Mouse (Mus musculus): Measurements from ENCODE around the gene Psat1. TPM values are rescaled to one million over a fixed set of nuclear protein-coding genes. Genes with fewer than 3 reads are reported as not detected.
A peak's percentile ranks its signal among the peaks of the same experiment; 100 is the strongest.

Gene Psat1
- polyA plus RNA-seq, 1 experiment from 2014 or later = 75.1 TPM

- no peaks in the 10 kb centered on the region for H3K9me3 ChIP-seq
- H3K4me1 ChIP-seq = peaks cover 25% of the 10 kb centered on the region
- peak overlapping the region; percentile 79 for H3K4me2 ChIP-seq
- H3K27ac ChIP-seq = no peak overlapping the region
- WGBS = 33% methylated on average over 9 of the region's 9 CpGs
- peaks cover 8% of the 10 kb centered on the region for H3K36me3 ChIP-seq
- H3K4me3 ChIP-seq = peak overlapping the region; percentile 61
- H3K27me3 ChIP-seq = no peaks in the 10 kb centered on the region
- ATAC-seq (ENCODE audit: insufficient number of reproducible peaks, insufficient read depth, low FRiP score, low TSS enrichment, low read depth) = no peak
- H3K9ac ChIP-seq = peak overlapping the region; percentile 71; the same call in 1 of the 2 replicates
Measured at GRCm38 (mm10) chr19:15923426-15923825, 23.7 kb downstream of the Psat1 start.

GRCm38 (mm10) chr19:15919336-15919735 is 27.8 kb downstream of the Psat1 start:
- H3K27ac ChIP-seq = no peak overlapping the region
- peaks cover 13% of the 10 kb centered on the region for H3K4me1 ChIP-seq
- no peak overlapping the region for H3K9ac ChIP-seq
- H3K4me2 ChIP-seq = no peak overlapping the region
- no peaks in the 10 kb centered on the region for H3K27me3 ChIP-seq
- WGBS = 92% methylated on average over 7 of the region's 7 CpGs
- no peak overlapping the region for H3K4me3 ChIP-seq
- no peaks in the 10 kb centered on the region for H3K9me3 ChIP-seq
- ATAC-seq (ENCODE audit: insufficient number of reproducible peaks, insufficient read depth, low FRiP score, low TSS enrichment, low read depth) = no peak
- H3K36me3 ChIP-seq = peaks cover 36% of the 10 kb centered on the region

GRCm38 (mm10) chr19:15918111-15918510 is 29.0 kb downstream of the Psat1 start:
- Histone ChIP-seq H3K36me3 (peaks cover 48% of the 10 kb centered on the region), H3K4me3 (no peak overlapping the region), H3K27me3 (no peaks in the 10 kb centered on the region), H3K9ac (no peak overlapping the region), H3K9me3 (no peaks in the 10 kb centered on the region), H3K4me2 (no peak overlapping the region), H3K27ac (no peak overlapping the region), H3K4me1 (peaks cover 1% of the 10 kb centered on the region; the same call in 1 of the 2 replicates)
- WGBS = 93% methylated on average over 7 of the region's 7 CpGs
- ATAC-seq (ENCODE audit: insufficient number of reproducible peaks, insufficient read depth, low FRiP score, low TSS enrichment, low read depth) = no peak

- 90% methylated on average over 9 of the region's 9 CpGs for WGBS
- no peaks in the 10 kb centered on the region for H3K27me3 ChIP-seq
- peaks cover 68% of the 10 kb centered on the region for H3K36me3 ChIP-seq
- no peak overlapping the region for H3K27ac ChIP-seq
- H3K9me3 ChIP-seq = no peaks in the 10 kb centered on the region
- H3K4me2 ChIP-seq = no peak overlapping the region
- H3K4me1 ChIP-seq = no peaks in the 10 kb centered on the region
- H3K9ac ChIP-seq = no peak overlapping the region
- ATAC-seq (ENCODE audit: insufficient number of reproducible peaks, insufficient read depth, low FRiP score, low TSS enrichment, low read depth) = no peak
- H3K4me3 ChIP-seq = no peak overlapping the region
Measured at GRCm38 (mm10) chr19:15913249-15913997, 33.7 kb downstream of the Psat1 start.

- Histone ChIP-seq H3K27ac (no peak overlapping the region), H3K36me3 (peaks cover 70% of the 10 kb centered on the region), H3K9ac (no peak overlapping the region), H3K9me3 (no peaks in the 10 kb centered on the region), H3K4me2 (no peak overlapping the region), H3K27me3 (no peaks in the 10 kb centered on the region), H3K4me1 (no peaks in the 10 kb centered on the region), H3K4me3 (no peak overlapping the region)
- 89% methylated on average over 5 of the region's 5 CpGs for WGBS
- ATAC-seq (ENCODE audit: insufficient number of reproducible peaks, insufficient read depth, low FRiP score, low TSS enrichment, low read depth) = no peak
Measured at GRCm38 (mm10) chr19:15911441-15911840, 35.7 kb downstream of the Psat1 start.

- H3K27ac ChIP-seq = no peak overlapping the region
- H3K4me1 ChIP-seq = no peaks in the 10 kb centered on the region
- no peak for ATAC-seq (ENCODE audit: insufficient number of reproducible peaks, insufficient read depth, low FRiP score, low TSS enrichment, low read depth)
- H3K4me3 ChIP-seq = no peak overlapping the region
- H3K9ac ChIP-seq = no peak overlapping the region
- no peaks in the 10 kb centered on the region for H3K27me3 ChIP-seq
- no peaks in the 10 kb centered on the region for H3K9me3 ChIP-seq
- H3K36me3 ChIP-seq = peaks cover 71% of the 10 kb centered on the region
- no peak overlapping the region for H3K4me2 ChIP-seq
- 91% methylated on average over 3 of the region's 3 CpGs for whole genome bisulfite sequencing
Measured at GRCm38 (mm10) chr19:15910987-15911386, 36.1 kb downstream of the Psat1 start.

GRCm38 (mm10) chr19:15910488-15910887 is 36.6 kb downstream of the Psat1 start:
- H3K4me3 ChIP-seq = no peak overlapping the region
- H3K27me3 ChIP-seq = no peaks in the 10 kb centered on the region
- ATAC-seq (ENCODE audit: insufficient number of reproducible peaks, insufficient read depth, low FRiP score, low TSS enrichment, low read depth) = no peak
- WGBS = 82% methylated on average over 1 of the region's 1 CpGs
- H3K9me3 ChIP-seq = no peaks in the 10 kb centered on the region
- peaks cover 76% of the 10 kb centered on the region for H3K36me3 ChIP-seq
- H3K9ac ChIP-seq = no peak overlapping the region
- H3K4me2 ChIP-seq = no peak overlapping the region
- no peaks in the 10 kb centered on the region for H3K4me1 ChIP-seq
- H3K27ac ChIP-seq = no peak overlapping the region

GRCm38 (mm10) chr19:15908016-15908415 is 39.1 kb downstream of the Psat1 start:
- Histone ChIP-seq H3K4me3 (no peak overlapping the region), H3K4me2 (no peak overlapping the region), H3K9me3 (no peaks in the 10 kb centered on the region), H3K9ac (no peak overlapping the region), H3K36me3 (peaks cover 57% of the 10 kb centered on the region), H3K27ac (no peak overlapping the region), H3K4me1 (peaks cover 14% of the 10 kb centered on the region), H3K27me3 (no peaks in the 10 kb centered on the region)
- no peak for ATAC-seq (ENCODE audit: insufficient number of reproducible peaks, insufficient read depth, low FRiP score, low TSS enrichment, low read depth)
- 86% methylated on average over 5 of the region's 5 CpGs for WGBS

- H3K4me3 ChIP-seq = no peak overlapping the region
- H3K9ac ChIP-seq = no peak overlapping the region
- no peak for ATAC-seq (ENCODE audit: insufficient number of reproducible peaks, insufficient read depth, low FRiP score, low TSS enrichment, low read depth)
- WGBS = 75% methylated on average over 4 of the region's 4 CpGs
- H3K4me2 ChIP-seq = no peak overlapping the region
- peaks cover 42% of the 10 kb centered on the region for H3K36me3 ChIP-seq
- H3K27me3 ChIP-seq = no peaks in the 10 kb centered on the region
- H3K27ac ChIP-seq = no peak overlapping the region
- H3K9me3 ChIP-seq = no peaks in the 10 kb centered on the region
- H3K4me1 ChIP-seq = peaks cover 14% of the 10 kb centered on the region
Measured at GRCm38 (mm10) chr19:15904734-15905133, 42.4 kb downstream of the Psat1 start.

GRCm38 (mm10) chr19:15903508-15904480 is 43.3 kb downstream of the Psat1 start:
- 41% methylated on average over 20 of the region's 20 CpGs for WGBS

GRCm38 (mm10) chr19:15895681-15896080 is 51.5 kb downstream of the Psat1 start:
- no peaks in the 10 kb centered on the region for H3K27me3 ChIP-seq
- no peaks in the 10 kb centered on the region for H3K36me3 ChIP-seq
- no peak overlapping the region for H3K9ac ChIP-seq
- no peak overlapping the region for H3K4me2 ChIP-seq
- ATAC-seq (ENCODE audit: insufficient number of reproducible peaks, insufficient read depth, low FRiP score, low TSS enrichment, low read depth) = no peak
- H3K9me3 ChIP-seq = no peaks in the 10 kb centered on the region
- WGBS = 85% methylated on average over 3 of the region's 3 CpGs
- H3K4me1 ChIP-seq = no peaks in the 10 kb centered on the region
- no peak overlapping the region for H3K27ac ChIP-seq
- H3K4me3 ChIP-seq = no peak overlapping the region

More at GRCm38 (mm10) chr19:15903508-15904480, 43.3 kb downstream of the Psat1 start:
- Histone ChIP-seq H3K4me2 (no peak overlapping the region; the same call in 1 of the 2 replicates), H3K27ac (0 out of 2 replicates have a peak overlapping the region, but pooled peaks have one; percentile 7), H3K27me3 (no peaks in the 10 kb centered on the region), H3K9me3 (no peaks in the 10 kb centered on the region), H3K4me1 (peaks cover 14% of the 10 kb centered on the region), H3K9ac (no peak overlapping the region), H3K4me3 (no peak overlapping the region), H3K36me3 (peaks cover 34% of the 10 kb centered on the region)
- no peak; the same call in 1 of the 2 replicates for ATAC-seq (ENCODE audit: insufficient number of reproducible peaks, insufficient read depth, low FRiP score, low TSS enrichment, low read depth)

Data from embryonic facial prominence, embryonic 13.5 days (tissue).